Mouse (Mus musculus): ENCODE measurements around the gene Tmem208. TPM values are rescaled to one million over a fixed set of nuclear protein-coding genes. Genes with fewer than 3 reads are reported as not detected.

The Tmem208 gene
- polyA plus RNA-seq, 1 experiment from 2014 or later: 75.9 TPM

GRCm38 (mm10) chr8:105361751-105362702, 35.9 kb downstream of the Tmem208 start:
- H3K4me3 ChIP-seq: no peak overlapping the region
- H3K4me1 ChIP-seq: peaks cover 17% of the 10 kb centered on the region
- H3K9me3 ChIP-seq: no peaks in the 10 kb centered on the region
- H3K4me2 ChIP-seq: no peak overlapping the region; the same call in 1 of the 2 replicates
- H3K27ac ChIP-seq (replicated peaks): peak overlapping the region; percentile 48; the same call in 1 of the 2 replicates
- H3K27me3 ChIP-seq (replicated peaks): no peaks in the 10 kb centered on the region
- H3K36me3 ChIP-seq: peaks cover 4% of the 10 kb centered on the region; the same call in 1 of the 2 replicates
- ATAC-seq (ENCODE audit: extremely low read depth, insufficient number of reproducible peaks, low FRiP score, low TSS enrichment): peak; percentile 14; the same call in 1 of the 2 replicates
- WGBS: 59% methylated on average over 12 of the region's 12 CpGs
- no peak overlapping the region for H3K9ac ChIP-seq

GRCm38 (mm10) chr8:105367107-105367506, 41.0 kb downstream of the Tmem208 start:
- no peak overlapping the region for H3K9ac ChIP-seq
- H3K4me2 ChIP-seq: no peak overlapping the region
- peaks cover 19% of the 10 kb centered on the region for H3K4me1 ChIP-seq
- H3K4me3 ChIP-seq: no peak overlapping the region
- H3K27ac ChIP-seq (replicated peaks): no peak overlapping the region
- no peaks in the 10 kb centered on the region for H3K36me3 ChIP-seq
- no peaks in the 10 kb centered on the region for H3K9me3 ChIP-seq
- ATAC-seq (ENCODE audit: extremely low read depth, insufficient number of reproducible peaks, low FRiP score, low TSS enrichment): no peak
- peaks cover 12% of the 10 kb centered on the region; the same call in 1 of the 2 replicates for H3K27me3 ChIP-seq (replicated peaks)
- 65% methylated on average over 2 of the region's 2 CpGs for WGBS

GRCm38 (mm10) chr8:105372473-105372872, 46.3 kb downstream of the Tmem208 start:
- Histone ChIP-seq H3K4me1 (peaks cover 15% of the 10 kb centered on the region), H3K4me3 (no peak overlapping the region), H3K9me3 (no peaks in the 10 kb centered on the region), H3K27ac (replicated peaks) (no peak overlapping the region), H3K4me2 (no peak overlapping the region), H3K27me3 (replicated peaks) (peaks cover 48% of the 10 kb centered on the region; the same call in 1 of the 2 replicates), H3K9ac (no peak overlapping the region), H3K36me3 (no peaks in the 10 kb centered on the region)
- no peak for ATAC-seq (ENCODE audit: extremely low read depth, insufficient number of reproducible peaks, low FRiP score, low TSS enrichment)
- WGBS: 72% methylated on average over 9 of the region's 9 CpGs

- Histone ChIP-seq H3K9ac (no peak within 1 kb of the TSS), H3K4me2 (no peak within 1 kb of the TSS; the same call in 1 of the 2 replicates), H3K27me3 (replicated peaks) (peaks cover 54% of the 10 kb centered on the region), H3K4me1 (peaks cover 15% of the 10 kb centered on the region), H3K4me3 (no peak within 1 kb of the TSS), H3K27ac (replicated peaks) (no peak within 1 kb of the TSS), H3K36me3 (no peaks in the 10 kb centered on the region), H3K9me3 (no peaks in the 10 kb centered on the region)
- WGBS: 56% methylated on average over 2 of the region's 2 CpGs
- ATAC-seq (ENCODE audit: extremely low read depth, insufficient number of reproducible peaks, low FRiP score, low TSS enrichment): no peak
These were observed 46.9 kb downstream of the Tmem208 start, which contains the start of gene Plekhg4 for GRCm38 (mm10) chr8:105373032-105373431. TSS of gene Plekhg4 (plus strand) at chr8:105373274.

- peaks cover 45% of the 10 kb centered on the region for H3K27me3 ChIP-seq (replicated peaks)
- H3K4me1 ChIP-seq: peaks cover 22% of the 10 kb centered on the region
- H3K36me3 ChIP-seq: no peaks in the 10 kb centered on the region
- peak overlapping the region; percentile 42 for H3K4me3 ChIP-seq
- H3K4me2 ChIP-seq: peak overlapping the region; percentile 68
- no peak for ATAC-seq (ENCODE audit: extremely low read depth, insufficient number of reproducible peaks, low FRiP score, low TSS enrichment)
- WGBS: 21% methylated on average over 33 of the region's 33 CpGs
- no peaks in the 10 kb centered on the region for H3K9me3 ChIP-seq
- H3K9ac ChIP-seq: peak overlapping the region; percentile 41; the same call in 1 of the 2 replicates
- no peak overlapping the region for H3K27ac ChIP-seq (replicated peaks)
These were observed 48.4 kb downstream of the Tmem208 start for GRCm38 (mm10) chr8:105374513-105374966.

GRCm38 (mm10) chr8:105378673-105379072, 52.5 kb downstream of the Tmem208 start:
- 28% methylated on average over 19 of the region's 19 CpGs for WGBS
- peaks cover 45% of the 10 kb centered on the region for H3K27me3 ChIP-seq (replicated peaks)
- no peak for ATAC-seq (ENCODE audit: extremely low read depth, insufficient number of reproducible peaks, low FRiP score, low TSS enrichment)

GRCm38 (mm10) chr8:105380308-105380707, 54.2 kb downstream of the Tmem208 start:
- Histone ChIP-seq H3K9ac (peak overlapping the region; percentile 24; the same call in 1 of the 2 replicates), H3K36me3 (no peaks in the 10 kb centered on the region), H3K27ac (replicated peaks) (no peak overlapping the region), H3K4me1 (peaks cover 14% of the 10 kb centered on the region), H3K27me3 (replicated peaks) (peaks cover 33% of the 10 kb centered on the region), H3K4me2 (no peak overlapping the region), H3K4me3 (no peak overlapping the region), H3K9me3 (no peaks in the 10 kb centered on the region)
- ATAC-seq (ENCODE audit: extremely low read depth, insufficient number of reproducible peaks, low FRiP score, low TSS enrichment): no peak
- WGBS: 81% methylated on average over 12 of the region's 12 CpGs

More at GRCm38 (mm10) chr8:105378673-105379072, 52.5 kb downstream of the Tmem208 start:
- Histone ChIP-seq H3K27ac (replicated peaks) (no peak overlapping the region), H3K9me3 (no peaks in the 10 kb centered on the region), H3K9ac (peak overlapping the region; percentile 33; the same call in 1 of the 2 replicates), H3K4me3 (no peak overlapping the region), H3K4me2 (peak overlapping the region; percentile 37), H3K4me1 (peaks cover 20% of the 10 kb centered on the region), H3K36me3 (no peaks in the 10 kb centered on the region)

- H3K4me2 ChIP-seq: no peak overlapping the region
- no peak overlapping the region for H3K4me3 ChIP-seq
- no peaks in the 10 kb centered on the region for H3K36me3 ChIP-seq
- peaks cover 34% of the 10 kb centered on the region for H3K4me1 ChIP-seq
- peaks cover 19% of the 10 kb centered on the region for H3K27me3 ChIP-seq (replicated peaks)
- no peak overlapping the region for H3K9ac ChIP-seq
- no peak overlapping the region for H3K27ac ChIP-seq (replicated peaks)
- no peaks in the 10 kb centered on the region for H3K9me3 ChIP-seq
- ATAC-seq (ENCODE audit: extremely low read depth, insufficient number of reproducible peaks, low FRiP score, low TSS enrichment): no peak
- WGBS: 85% methylated on average over 2 of the region's 2 CpGs
These were observed 57.9 kb downstream of the Tmem208 start for GRCm38 (mm10) chr8:105384070-105384469.

MicroRNA genes within 50 kb of the gene (microRNA counts, 519-probe panel; counts per million panel counts)
- 3,480 counts per million, percentile 70 among the panel's probes with 10 or more counts for microRNA mmu-miR-328

Small RNA genes within 50 kb of the gene (microRNA-seq; reads per million reads assigned to microRNA genes)
- gene Gm27320 (not detected), gene Mir328 (295 reads per million, percentile 68 among the genes with 10 or more reads in this experiment)

Other genes starting within 250 kb of the Tmem208 start
- not detected in 2 replicates for gene Ces3b, start 242.6 kb upstream of the Tmem208 start, polyA plus RNA-seq (2015; fragmentation: Nextera tagmentation; extraction: Ambion mirVana)
- gene Ces4a, start 194.6 kb upstream of the Tmem208 start, polyA plus RNA-seq (2015; fragmentation: Nextera tagmentation; extraction: Ambion mirVana): not detected in 2 replicates
- gene Cbfb, start 155.7 kb upstream of the Tmem208 start, polyA plus RNA-seq (2015; fragmentation: Nextera tagmentation; extraction: Ambion mirVana): 39.4 and 43.0 TPM in 2 replicates
- 17.3 and 18.2 TPM in 2 replicates for gene D230025D16Rik, start 101.2 kb upstream of the Tmem208 start, polyA plus RNA-seq (2015; fragmentation: Nextera tagmentation; extraction: Ambion mirVana)
- 11.8 and 14.5 TPM in 2 replicates for gene B3gnt9, start 71.2 kb upstream of the Tmem208 start, polyA plus RNA-seq (2015; fragmentation: Nextera tagmentation; extraction: Ambion mirVana)
- gene Tradd, start 61.7 kb upstream of the Tmem208 start, polyA plus RNA-seq (2015; fragmentation: Nextera tagmentation; extraction: Ambion mirVana): 18.3 and 18.8 TPM in 2 replicates
- gene Fbxl8, start 61.7 kb upstream of the Tmem208 start, polyA plus RNA-seq (2015; fragmentation: Nextera tagmentation; extraction: Ambion mirVana): 3.2 and 3.3 TPM in 2 replicates
- 0.15 TPM in 1 of 2 replicates, not detected in the other for gene Hsf4, start 56.6 kb upstream of the Tmem208 start, polyA plus RNA-seq (2015; fragmentation: Nextera tagmentation; extraction: Ambion mirVana)
- 2.5 and 2.7 TPM in 2 replicates for gene Nol3, start 50.2 kb upstream of the Tmem208 start, polyA plus RNA-seq (2015; fragmentation: Nextera tagmentation; extraction: Ambion mirVana)
- gene 4931428F04Rik, start 36.5 kb upstream of the Tmem208 start, polyA plus RNA-seq (2015; fragmentation: Nextera tagmentation; extraction: Ambion mirVana): 6.0 and 6.5 TPM in 2 replicates
- gene Exoc3l, start 30.3 kb upstream of the Tmem208 start, polyA plus RNA-seq (2015; fragmentation: Nextera tagmentation; extraction: Ambion mirVana): 15.5 and 15.9 TPM in 2 replicates
- gene E2f4, start 28.7 kb upstream of the Tmem208 start, polyA plus RNA-seq (2015; fragmentation: Nextera tagmentation; extraction: Ambion mirVana): 58.7 and 59.3 TPM in 2 replicates
- gene Elmo3, start 20.8 kb upstream of the Tmem208 start, polyA plus RNA-seq (2015; fragmentation: Nextera tagmentation; extraction: Ambion mirVana): 2.3 and 2.6 TPM in 2 replicates
- gene Lrrc29, start 76 bp upstream of the Tmem208 start, polyA plus RNA-seq (2015; fragmentation: Nextera tagmentation; extraction: Ambion mirVana): 0.96 and 1.2 TPM in 2 replicates
- 1.9 and 2.0 TPM in 2 replicates for gene Fhod1, start 21.6 kb downstream of the Tmem208 start, polyA plus RNA-seq (2015; fragmentation: Nextera tagmentation; extraction: Ambion mirVana)
- 1.3 and 1.4 TPM in 2 replicates for gene Slc9a5, start 22.5 kb downstream of the Tmem208 start, polyA plus RNA-seq (2015; fragmentation: Nextera tagmentation; extraction: Ambion mirVana)
- 0.23 and 0.42 TPM in 2 replicates for gene Plekhg4, start 46.9 kb downstream of the Tmem208 start, polyA plus RNA-seq (2015; fragmentation: Nextera tagmentation; extraction: Ambion mirVana)
- gene Kctd19, start 87.1 kb downstream of the Tmem208 start, polyA plus RNA-seq (2015; fragmentation: Nextera tagmentation; extraction: Ambion mirVana): not detected in 2 replicates
- 0.08 and 0.28 TPM in 2 replicates for gene Lrrc36, start 87.2 kb downstream of the Tmem208 start, polyA plus RNA-seq (2015; fragmentation: Nextera tagmentation; extraction: Ambion mirVana)
- gene Tppp3, start 145.2 kb downstream of the Tmem208 start, polyA plus RNA-seq (2015; fragmentation: Nextera tagmentation; extraction: Ambion mirVana): 12.3 TPM in 2 replicates
- gene Zdhhc1, start 170.5 kb downstream of the Tmem208 start, polyA plus RNA-seq (2015; fragmentation: Nextera tagmentation; extraction: Ambion mirVana): 21.8 and 22.3 TPM in 2 replicates
- 1.2 and 1.5 TPM in 2 replicates for gene Hsd11b2, start 192.4 kb downstream of the Tmem208 start, polyA plus RNA-seq (2015; fragmentation: Nextera tagmentation; extraction: Ambion mirVana)
- gene Atp6v0d1, start 239.7 kb downstream of the Tmem208 start, polyA plus RNA-seq (2015; fragmentation: Nextera tagmentation; extraction: Ambion mirVana): 58.1 and 60.9 TPM in 2 replicates